Mouse (Mus musculus): Measurements from ENCODE around the gene B830017H08Rik.

Gene B830017H08Rik

GRCm38 (mm10) chr16:17832821-17833220 is at the start of gene B830017H08Rik:
B830017H08Rik (plus strand) TSS chr16:17833121.
- DNase-seq, result no peak

DNA sequence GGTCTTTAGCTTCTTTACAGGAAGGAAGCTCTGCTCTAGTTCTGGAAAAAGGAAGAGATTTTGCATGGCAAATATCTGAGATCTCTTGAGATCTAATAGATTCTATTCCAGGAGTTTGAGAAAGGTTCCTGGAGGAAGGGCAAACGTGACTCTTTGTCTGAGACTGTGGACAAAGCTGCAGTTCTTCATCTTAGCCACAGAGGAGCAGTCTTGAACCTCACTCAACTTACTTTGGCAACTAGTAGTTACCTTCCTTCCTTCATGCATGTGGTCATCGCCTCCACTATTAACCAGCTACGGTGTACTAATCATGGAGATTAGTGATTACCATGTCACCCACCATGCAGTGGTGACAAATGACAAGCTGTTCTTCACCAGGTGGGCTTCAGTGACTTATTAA is 47.6 kb upstream of the B830017H08Rik start:
- DNase-seq, result no peak

DNA sequence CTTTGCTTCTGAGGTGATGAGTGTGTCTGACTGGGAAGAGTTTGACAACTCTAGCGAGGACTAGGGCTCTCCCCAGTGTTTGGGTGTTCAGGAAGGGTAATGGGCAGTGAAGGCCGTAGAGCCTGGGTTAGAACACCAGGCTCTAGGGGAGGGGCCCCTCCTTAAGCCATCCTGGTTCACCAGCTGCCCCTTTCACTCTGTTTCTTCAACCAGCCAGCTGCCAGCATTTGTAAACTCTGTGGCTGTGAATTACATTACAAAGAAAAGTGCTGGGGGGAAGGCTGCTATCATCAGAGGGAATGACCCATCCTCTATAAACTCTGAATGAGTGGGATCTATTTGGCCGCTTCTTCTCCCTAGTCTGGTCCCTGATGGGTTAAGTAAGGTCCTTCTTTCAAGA is 40.2 kb upstream of the B830017H08Rik start:
- no peak for DNase-seq

DNA sequence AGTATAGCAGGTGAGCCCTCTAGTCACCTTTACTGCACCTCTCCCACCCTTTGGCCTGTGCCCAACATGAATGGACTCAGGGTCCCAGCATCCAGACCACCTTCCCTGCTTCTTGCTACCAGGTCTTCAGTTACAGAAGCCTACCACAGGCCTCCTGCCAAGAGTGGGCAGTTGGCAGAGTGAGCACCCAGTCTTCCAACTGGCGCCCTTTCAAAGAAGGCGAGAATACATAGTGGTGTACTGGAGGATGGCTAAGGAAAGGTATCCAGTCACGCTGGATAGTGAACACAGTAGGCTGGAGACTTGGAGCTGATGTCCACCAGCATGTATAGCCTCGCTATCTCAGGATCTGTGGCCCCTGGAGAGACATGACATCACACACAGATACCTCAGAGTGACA is 38.9 kb upstream of the B830017H08Rik start:
- no peak for DNase-seq

- DNase-seq, result no peak
These were observed 37.3 kb upstream of the B830017H08Rik start for GRCm38 (mm10) chr16:17795643-17796042.

DNA sequence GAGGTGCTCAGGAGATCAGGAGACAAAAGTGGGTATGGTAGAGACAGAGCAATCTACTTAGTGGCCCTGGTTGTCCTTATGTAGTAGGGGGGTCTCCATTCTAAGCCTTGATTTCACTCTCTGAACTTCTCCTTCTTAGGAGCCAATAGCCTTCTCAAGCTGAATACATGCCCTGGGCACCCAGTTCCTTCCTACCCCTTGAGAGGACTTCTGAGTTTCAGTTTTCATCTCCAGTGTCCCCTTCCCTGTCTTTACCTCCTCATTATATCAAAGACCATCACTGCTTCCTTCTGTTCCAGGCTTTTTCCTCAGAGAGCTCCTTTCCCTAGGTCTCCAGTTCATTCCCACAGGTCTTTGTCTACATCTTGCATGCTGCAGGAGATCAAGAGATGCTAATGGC is 36.4 kb upstream of the B830017H08Rik start:
- DNase-seq, result no peak

- peak; percentile 51 for DNase-seq
These were observed 35.7 kb upstream of the B830017H08Rik start, which contains the start of gene Scarf2 for GRCm38 (mm10) chr16:17796971-17797811. Scarf2 (plus strand) TSS chr16:17797282.

DNA sequence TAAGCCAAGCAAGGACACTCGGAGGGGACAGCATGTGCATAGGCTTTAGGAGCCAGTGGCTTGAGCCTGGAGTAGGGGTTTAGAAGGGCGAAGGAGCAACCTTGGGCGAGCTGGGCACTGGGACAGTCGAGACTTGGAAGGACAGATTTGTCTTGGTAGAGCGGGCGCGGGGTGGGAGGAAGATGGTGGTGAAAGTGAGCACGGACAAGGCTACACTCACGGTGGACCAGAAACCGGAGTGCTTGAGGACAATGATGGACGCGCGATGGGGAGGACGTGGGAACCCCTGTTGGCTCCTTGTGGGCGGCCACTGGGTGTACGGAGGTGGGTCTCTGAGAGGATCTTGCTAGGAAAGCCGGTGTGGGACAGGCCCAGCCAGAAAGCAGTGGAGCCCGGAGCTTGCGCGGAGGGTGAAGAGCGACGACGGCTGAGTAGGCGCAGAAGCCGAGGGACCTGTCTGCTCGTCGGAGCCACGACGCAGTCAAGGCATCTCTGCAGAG is 35.1 kb upstream of the B830017H08Rik start:
- DNase-seq, result peak; percentile 39

GRCm38 (mm10) chr16:17798321-17799180 is 34.4 kb upstream of the B830017H08Rik start:
- DNase-seq, result peak; percentile 63

- DNase-seq, result no peak
These were observed 33.3 kb upstream of the B830017H08Rik start for GRCm38 (mm10) chr16:17799584-17799983.

DNA sequence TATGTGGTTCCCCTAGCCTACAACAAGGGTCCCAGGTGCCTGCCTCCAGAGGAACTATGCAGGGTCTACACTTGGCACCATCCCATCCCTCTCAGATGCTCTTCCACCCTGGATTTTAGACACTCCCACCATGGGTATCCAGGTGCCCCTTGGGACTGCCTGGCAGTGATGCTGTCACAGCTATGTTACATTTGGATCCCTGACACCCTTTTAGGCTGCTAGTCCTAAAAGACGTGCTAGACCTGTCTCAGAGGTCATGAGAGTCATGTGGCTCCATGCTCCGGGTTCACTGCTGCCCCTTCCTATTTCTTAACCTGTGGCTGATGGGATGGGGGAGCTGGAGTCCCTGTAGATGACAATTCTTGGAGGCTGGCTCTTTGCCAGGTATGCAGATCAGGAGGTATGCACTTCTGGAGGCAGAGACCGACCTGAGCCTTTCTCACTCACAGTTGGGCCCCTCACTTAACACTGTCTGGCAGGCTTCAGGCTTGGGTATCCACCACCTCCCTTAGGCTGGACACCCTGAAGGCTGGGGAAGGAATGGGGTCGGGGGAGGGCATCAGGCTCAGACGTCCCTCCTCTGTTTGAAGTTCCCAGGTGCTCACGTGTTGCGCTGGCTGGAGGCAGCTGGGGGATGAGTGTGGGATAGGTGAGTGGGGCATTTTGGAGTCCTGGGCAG is 31.0 kb upstream of the B830017H08Rik start:
- DNase-seq, result peak; percentile 10

DNA sequence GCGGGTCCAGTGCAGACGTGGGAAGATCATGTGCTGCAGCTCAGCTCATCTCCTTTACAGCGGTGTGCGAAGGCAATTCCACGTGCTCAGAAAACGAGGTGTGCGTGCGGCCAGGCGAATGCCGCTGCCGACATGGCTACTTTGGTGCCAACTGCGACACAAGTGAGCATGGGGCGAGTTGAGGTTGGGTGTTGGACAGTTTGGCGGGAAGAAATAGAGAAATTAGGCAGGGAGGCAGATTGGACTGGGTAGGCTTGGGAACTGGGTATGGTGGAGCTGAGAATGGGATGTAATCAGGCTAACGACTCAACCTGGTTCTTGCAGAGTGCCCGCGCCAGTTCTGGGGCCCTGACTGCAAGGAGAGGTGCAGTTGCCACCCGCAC is 30.5 kb upstream of the B830017H08Rik start:
- DNase-seq, result no peak

DNA sequence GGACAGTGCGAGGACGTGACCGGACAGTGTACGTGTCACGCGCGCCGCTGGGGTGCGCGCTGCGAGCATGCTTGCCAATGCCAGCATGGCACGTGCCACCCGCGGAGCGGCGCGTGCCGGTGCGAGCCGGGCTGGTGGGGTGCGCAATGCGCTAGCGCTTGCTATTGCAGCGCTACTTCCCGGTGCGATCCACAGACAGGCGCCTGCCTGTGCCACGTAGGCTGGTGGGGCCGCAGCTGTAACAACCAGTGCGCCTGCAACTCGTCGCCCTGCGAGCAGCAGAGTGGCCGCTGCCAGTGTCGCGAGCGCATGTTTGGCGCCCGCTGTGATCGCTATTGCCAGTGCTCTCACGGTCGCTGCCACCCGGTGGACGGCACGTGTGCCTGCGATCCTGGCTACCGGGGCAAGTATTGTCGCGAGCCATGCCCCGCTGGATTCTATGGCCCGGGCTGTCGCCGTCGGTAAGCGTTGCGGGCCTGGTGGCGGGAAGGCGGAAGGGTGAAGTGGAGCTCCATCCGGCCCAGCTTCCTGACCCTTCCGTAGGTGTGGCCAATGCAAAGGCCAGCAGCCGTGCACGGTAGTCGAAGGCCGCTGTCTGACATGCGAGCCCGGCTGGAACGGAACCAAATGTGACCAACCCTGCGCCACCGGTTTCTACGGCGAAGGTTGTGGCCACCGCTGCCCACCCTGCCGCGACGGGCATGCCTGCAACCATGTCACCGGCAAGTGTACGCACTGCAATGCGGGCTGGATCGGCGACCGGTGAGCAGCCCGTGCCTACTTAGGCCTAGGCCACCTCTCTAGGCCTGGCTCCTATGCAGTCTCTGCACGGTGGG is 29.9 kb upstream of the B830017H08Rik start:
- DNase-seq, result peak; percentile 66

- DNase-seq, result peak; percentile 19
These were observed 29.1 kb upstream of the B830017H08Rik start for GRCm38 (mm10) chr16:17803675-17804448.

DNA sequence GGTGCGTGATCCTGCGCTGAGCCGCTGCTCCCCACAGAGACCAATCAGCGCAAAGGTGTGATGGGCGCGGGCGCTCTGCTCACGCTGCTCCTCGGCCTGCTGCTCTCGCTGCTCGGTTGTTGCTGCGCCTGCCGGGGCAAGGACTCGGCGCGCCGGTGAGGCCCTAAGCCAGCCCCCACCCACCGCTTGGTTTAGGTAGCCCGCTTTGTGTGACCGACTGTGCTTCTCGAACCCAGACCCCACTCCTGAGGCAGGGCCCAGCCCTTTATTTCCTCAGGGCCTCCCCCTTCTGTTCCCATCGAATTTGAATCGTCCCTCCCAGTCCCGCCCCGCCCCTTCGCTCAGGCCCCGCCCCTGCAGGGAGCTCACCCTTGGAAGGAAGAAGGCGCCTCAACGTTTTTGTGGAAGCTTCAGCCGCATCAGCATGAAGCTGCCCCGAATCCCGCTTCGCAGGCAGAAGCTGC is 28.4 kb upstream of the B830017H08Rik start:
- DNase-seq, result peak; percentile 62

GRCm38 (mm10) chr16:17804982-17805381 is 27.9 kb upstream of the B830017H08Rik start:
- no peak for DNase-seq

GRCm38 (mm10) chr16:17806581-17807191 is 26.2 kb upstream of the B830017H08Rik start:
- DNase-seq, result no peak

DNA sequence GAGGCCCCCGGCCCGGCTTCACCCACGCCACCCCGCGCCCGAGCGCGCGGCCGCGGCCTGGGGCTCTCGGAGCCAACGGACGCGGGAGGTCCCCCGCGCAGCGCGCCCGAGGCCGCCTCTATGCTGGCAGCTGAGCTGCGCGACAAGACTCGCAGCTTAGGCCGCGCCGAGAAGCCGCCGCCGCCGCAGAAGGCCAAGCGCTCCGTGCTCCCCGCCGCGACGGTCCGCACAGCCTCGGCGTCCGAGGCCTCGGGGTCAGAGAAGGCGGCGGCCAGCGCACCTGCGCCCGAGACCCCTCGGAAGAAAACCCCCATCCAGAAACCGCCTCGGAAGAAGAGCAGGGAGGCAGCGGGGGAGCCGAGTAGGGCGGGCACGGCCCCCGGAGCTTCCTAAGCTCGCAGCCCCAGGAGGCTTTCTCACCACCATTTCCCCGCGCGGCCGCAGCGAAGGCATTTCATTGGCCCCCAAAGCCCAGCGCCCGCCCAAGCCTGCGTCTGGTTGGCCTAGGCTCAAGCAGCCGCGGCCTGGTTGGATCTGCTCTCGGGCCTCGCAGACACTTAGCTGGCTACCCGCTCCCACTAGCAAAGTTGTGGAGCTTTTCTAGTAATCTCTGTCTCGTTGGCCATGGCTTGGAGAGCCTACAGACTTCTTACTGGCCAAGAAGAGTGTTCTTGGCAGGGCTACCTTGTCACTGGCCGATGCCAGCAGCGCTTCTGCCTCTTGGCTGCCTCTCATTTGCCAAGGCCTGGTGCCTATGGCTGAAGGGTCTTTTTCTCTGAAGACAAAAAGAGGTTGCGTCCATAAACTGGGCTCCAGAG is 25.5 kb upstream of the B830017H08Rik start:
- peak; percentile 95 for DNase-seq

DNA sequence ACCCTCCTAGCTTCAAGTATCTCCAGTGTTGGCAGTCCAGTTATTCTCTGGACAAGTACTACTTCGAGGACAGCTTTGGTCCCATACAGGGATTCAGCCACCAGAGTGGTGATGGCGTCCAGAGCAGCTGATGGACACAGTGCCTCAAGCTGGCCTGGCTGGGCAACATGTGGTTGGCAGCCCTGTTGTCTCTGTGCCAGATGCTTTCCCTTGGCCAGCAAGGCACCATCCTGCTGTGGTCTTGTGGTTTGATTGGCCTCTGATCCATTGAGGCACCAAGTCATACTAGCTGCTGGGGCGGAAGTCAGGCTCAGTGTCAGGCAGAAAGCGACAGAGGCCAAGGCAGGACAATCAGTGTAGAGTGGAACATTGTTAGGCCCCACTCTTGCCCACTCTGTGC is 23.8 kb upstream of the B830017H08Rik start:
- no peak for DNase-seq

- no peak for DNase-seq
These were observed 23.2 kb upstream of the B830017H08Rik start for GRCm38 (mm10) chr16:17809711-17810110.
